Mouse (Mus musculus) cortical plate, adult 2 months (tissue): ENCODE results near the gene Ccin. TPM values are rescaled to one million over a fixed set of nuclear protein-coding genes. Genes with fewer than 3 reads are reported as not detected.

Experiments used
- H3K27ac ChIP-seq: fragments of 200-500 bp; 2 replicates; pipeline ENCODE4 v1.5.1; 2012; ENCODE audit warnings: low read length, control low read depth, inconsistent platforms; ENCODE audit not compliant: insufficient read depth
- H3K4me1 ChIP-seq: fragments of 200-500 bp; 2 replicates; pipeline ENCODE4 v1.6.1; 2011; ENCODE audit warnings: low read length; ENCODE audit not compliant: control insufficient read depth, insufficient read depth
- H3K4me3 ChIP-seq: fragments of 200-500 bp; 2 replicates; pipeline ENCODE4 v1.5.1; 2011; ENCODE audit warnings: mild to moderate bottlenecking, low read length, control low read depth; ENCODE audit not compliant: insufficient read depth
- CTCF ChIP-seq: fragments of 200-500 bp; IDR thresholded peaks from 2 replicates; pipeline ENCODE4 v1.5.1; 2011; ENCODE audit warnings: mild to moderate bottlenecking, control low read depth, low read length; ENCODE audit not compliant: insufficient read depth; ENCODE audit errors: extremely low read depth
- POLR2A ChIP-seq: fragments of 200-500 bp; IDR thresholded peaks from 2 replicates; pipeline ENCODE4 v1.6.1; 2011; ENCODE audit warnings: mild to moderate bottlenecking, low read length, control low read depth; ENCODE audit not compliant: insufficient read depth; ENCODE audit errors: extremely low read depth
- polyA plus RNA-seq: library from polyadenylated mRNA; depleted of rRNA; stranded (reverse); fragments of >200 nt; gene quantifications from 2 replicates; pipeline ENCODE4 v1.2.3, GENCODE M21; 2012; rRNA removed

The Ccin gene
- polyA plus RNA-seq, 1 experiment: not detected

GRCm38 (mm10) chr4:44025570-44025969 lies 42.3 kb downstream of the Ccin start:
- no peak overlapping the region for H3K4me3 ChIP-seq
- no peak overlapping the region for H3K27ac ChIP-seq
- H3K4me1 ChIP-seq: peaks cover 5% of the 10 kb centered on the region
- TF ChIP-seq CTCF (no peak), POLR2A (no peak)

- TF ChIP-seq POLR2A (no peak), CTCF (no peak)
- Histone ChIP-seq H3K4me3 (no peak overlapping the region), H3K4me1 (peaks cover 5% of the 10 kb centered on the region), H3K27ac (peak overlapping the region; percentile 67)
Measured at GRCm38 (mm10) chr4:44028303-44029135, 45.2 kb downstream of the Ccin start.

GRCm38 (mm10) chr4:44029661-44030066 lies 46.4 kb downstream of the Ccin start:
- peaks cover 5% of the 10 kb centered on the region for H3K4me1 ChIP-seq
- TF ChIP-seq CTCF (0 out of 2 replicates have a peak, but pooled peaks have one; percentile 4), POLR2A (no peak)
- no peak overlapping the region for H3K4me3 ChIP-seq
- H3K27ac ChIP-seq: no peak overlapping the region

- Histone ChIP-seq H3K27ac (no peak overlapping the region), H3K4me1 (peaks cover 5% of the 10 kb centered on the region), H3K4me3 (no peak overlapping the region)
- no peak for TF ChIP-seq CTCF
- TF ChIP-seq POLR2A: no peak
Measured at GRCm38 (mm10) chr4:44031521-44031920, 48.2 kb downstream of the Ccin start.

Other genes starting within 250 kb of the Ccin start
- 0.11 TPM in 1 of 2 replicates, not detected in the other for gene Olfr159, start 212.5 kb upstream of the Ccin start, polyA plus RNA-seq
- gene Olfr156, start 159.6 kb upstream of the Ccin start, polyA plus RNA-seq: not detected in 2 replicates
- not detected in 2 replicates for gene Olfr157, start 143.3 kb upstream of the Ccin start, polyA plus RNA-seq
- gene Olfr155, start 131.9 kb upstream of the Ccin start, polyA plus RNA-seq: not detected in 2 replicates
- 12.9 and 13.1 TPM in 2 replicates for gene Reck, start 108.0 kb upstream of the Ccin start, polyA plus RNA-seq
- gene Glipr2, start 26.1 kb upstream of the Ccin start, polyA plus RNA-seq: 2.6 and 3.2 TPM in 2 replicates
- 385 and 422 TPM in 2 replicates for gene Clta, start 21.0 kb downstream of the Ccin start, polyA plus RNA-seq
- gene Gne, start 100.7 kb downstream of the Ccin start, polyA plus RNA-seq: 16.3 and 16.8 TPM in 2 replicates